Mouse (Mus musculus): ENCODE measurements at regions not wholly inside any gene's neighbourhood (a gene's known extent, or its start where the extent isn't known, plus 50 kb on each side); places are given as distances from the start of the nearest gene placed in this dataset.
"Not testable (repeated sequence)": the region's sequence is repeated elsewhere in the genome, so short reads cannot be mapped to it uniquely, and the experiment has no call there.

DNA sequence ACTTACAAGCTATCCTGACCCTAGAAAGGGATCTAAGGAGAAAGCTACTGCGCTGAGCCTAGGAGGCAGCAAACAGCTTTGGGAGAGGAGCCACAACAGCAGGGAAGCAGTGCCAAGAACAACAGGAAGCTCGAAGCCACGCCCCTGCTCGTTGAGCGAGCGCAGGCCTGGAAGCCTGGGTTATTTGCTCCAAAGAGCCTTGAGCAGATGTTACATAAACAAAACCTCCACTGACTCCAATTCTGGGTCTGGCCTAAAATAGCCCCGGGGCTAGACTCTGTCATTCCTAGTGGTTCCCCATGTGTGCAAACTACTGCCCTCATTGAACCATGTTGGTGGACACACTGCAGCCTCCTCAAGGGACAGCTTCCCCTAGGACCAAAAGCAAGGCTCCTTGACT, 89.6 kb upstream of the Lnx1 start:
- DNase-seq = peak; percentile 68
- TF ChIP-seq POLR2A (IDR thresholded peaks at IDR 0.05; ENCODE audit: borderline replicate concordance, extremely low read depth, low read depth, low read length) = no peak
- TF ChIP-seq CTCF (IDR thresholded peaks at IDR 0.05; ENCODE audit: insufficient read depth, low read length) = peak; percentile 29; the same call in 1 of the 2 replicates
- WGBS = 1% methylated on average over 7 of the region's 7 CpGs
- no peak overlapping the region for H3K4me3 ChIP-seq (replicated peaks; ENCODE audit: extremely low read depth, low read depth, low read length)
- H3K4me1 ChIP-seq (ENCODE audit: control insufficient read depth, insufficient read depth, low read length) = peaks cover 5% of the 10 kb centered on the region

DNA sequence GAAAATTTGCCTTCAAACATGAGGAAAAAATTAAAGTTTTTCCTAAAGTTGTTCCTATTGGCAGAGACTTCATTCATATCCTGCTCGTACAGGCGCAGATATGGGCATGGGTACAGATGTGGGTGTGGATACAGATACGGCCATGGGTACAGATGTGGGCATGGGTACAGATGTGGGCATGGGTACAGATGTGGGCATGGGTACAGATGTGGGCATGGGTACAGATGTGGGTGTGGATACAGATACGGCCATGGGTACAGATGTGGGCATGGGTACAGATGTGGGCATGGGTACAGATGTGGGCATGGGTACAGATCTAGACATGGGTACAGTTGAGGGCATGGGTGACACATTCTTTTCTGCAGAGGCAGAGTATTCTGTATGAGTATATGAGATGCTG, 87.8 kb upstream of the Lnx1 start:
- WGBS = 92% methylated on average over 4 of the region's 4 CpGs
- not testable (repeated sequence) for H3K4me1 ChIP-seq (ENCODE audit: control insufficient read depth, insufficient read depth, low read length); H3K4me3 ChIP-seq (replicated peaks; ENCODE audit: extremely low read depth, low read depth, low read length); DNase-seq

DNA sequence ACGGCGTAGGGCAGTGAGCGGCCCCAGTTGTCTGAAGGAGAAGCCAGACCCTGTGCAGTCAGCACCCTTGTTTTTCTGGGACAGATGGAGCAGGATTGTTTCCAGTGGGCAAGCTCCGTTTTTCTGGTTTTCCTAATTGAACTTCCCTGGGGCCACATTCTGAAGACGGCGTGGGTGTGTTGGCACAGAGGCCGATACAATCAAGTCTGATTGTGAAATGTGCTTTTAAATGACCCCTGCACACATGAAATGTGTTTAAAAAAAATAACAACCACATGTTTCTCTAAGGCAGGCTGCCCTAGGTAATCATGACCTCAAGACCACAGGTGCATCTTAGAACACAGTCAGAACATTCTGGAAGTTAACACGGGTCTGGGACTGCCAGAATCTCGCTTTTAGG, 81.2 kb upstream of the Lnx1 start:
- H3K4me3 ChIP-seq (replicated peaks; ENCODE audit: extremely low read depth, low read depth, low read length) = no peak overlapping the region
- 74% methylated on average over 9 of the region's 9 CpGs for whole genome bisulfite sequencing
- TF ChIP-seq CTCF (IDR thresholded peaks at IDR 0.05; ENCODE audit: insufficient read depth, low read length) (no peak), POLR2A (IDR thresholded peaks at IDR 0.05; ENCODE audit: borderline replicate concordance, extremely low read depth, low read depth, low read length) (no peak)
- DNase-seq = no peak
- no peaks in the 10 kb centered on the region for H3K4me1 ChIP-seq (ENCODE audit: control insufficient read depth, insufficient read depth, low read length)

DNA sequence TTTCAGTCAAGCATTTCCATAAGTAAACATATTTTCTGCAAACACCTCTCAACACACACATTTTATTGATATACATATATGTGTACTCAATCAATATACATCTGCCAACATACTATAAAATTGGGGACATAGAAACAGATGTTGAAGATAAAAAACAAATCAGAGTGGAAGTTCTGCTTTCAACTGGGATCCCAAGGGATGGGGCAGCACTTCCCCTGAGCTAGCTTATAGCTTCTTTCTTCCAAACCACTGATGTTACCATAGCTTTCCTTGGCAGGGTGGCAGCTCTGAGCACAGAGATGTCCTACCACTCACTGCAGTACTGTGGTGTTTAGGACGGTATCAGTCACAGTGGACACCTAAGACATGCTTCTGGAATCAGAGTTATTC, 75.4 kb upstream of the Lnx1 start:
- DNase-seq = no peak
- 75% methylated on average over 1 of the region's 1 CpGs for WGBS
- no peaks in the 10 kb centered on the region for H3K4me1 ChIP-seq (ENCODE audit: control insufficient read depth, insufficient read depth, low read length)
- TF ChIP-seq CTCF (IDR thresholded peaks at IDR 0.05; ENCODE audit: insufficient read depth, low read length) (no peak), POLR2A (IDR thresholded peaks at IDR 0.05; ENCODE audit: borderline replicate concordance, extremely low read depth, low read depth, low read length) (no peak)
- no peak overlapping the region for H3K4me3 ChIP-seq (replicated peaks; ENCODE audit: extremely low read depth, low read depth, low read length)

DNA sequence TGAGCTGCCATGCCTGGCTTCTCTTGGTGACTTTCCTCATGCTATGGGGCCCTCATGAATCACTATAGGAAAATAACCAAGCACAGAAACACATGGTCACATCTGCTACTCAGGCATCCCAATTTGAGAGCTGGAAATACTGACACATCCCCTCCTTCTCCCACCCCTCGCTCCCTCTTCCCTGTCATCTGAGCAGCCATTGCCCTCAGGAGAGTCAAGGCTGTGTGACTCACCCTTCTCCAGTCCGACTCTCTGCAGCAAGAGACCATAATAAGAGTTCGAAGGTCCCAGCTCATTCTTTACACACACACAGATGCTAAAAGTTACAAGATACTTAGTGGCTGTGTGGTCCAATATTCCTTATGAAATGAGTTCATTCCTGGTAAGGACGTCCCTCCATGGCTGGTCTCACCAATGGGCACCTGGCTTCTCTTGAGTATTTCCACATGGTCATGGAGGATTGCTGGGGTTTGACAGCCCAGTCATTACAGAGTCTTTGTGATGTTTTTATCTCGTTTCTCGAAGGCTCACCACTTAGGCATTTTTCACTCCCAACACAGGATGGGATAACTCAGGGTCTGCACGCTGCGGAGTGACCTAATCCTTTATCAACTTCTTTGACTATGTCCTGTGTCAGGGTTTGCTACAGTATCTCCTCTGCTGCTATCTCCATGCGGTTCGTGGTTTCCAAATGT, 74.8 kb upstream of the Lnx1 start:
- no peak overlapping the region for H3K4me3 ChIP-seq (replicated peaks; ENCODE audit: extremely low read depth, low read depth, low read length)
- 71% methylated on average over 10 of the region's 10 CpGs for WGBS
- no peak for TF ChIP-seq POLR2A (IDR thresholded peaks at IDR 0.05; ENCODE audit: borderline replicate concordance, extremely low read depth, low read depth, low read length)
- TF ChIP-seq CTCF (IDR thresholded peaks at IDR 0.05; ENCODE audit: insufficient read depth, low read length) = no peak
- DNase-seq = no peak
- no peaks in the 10 kb centered on the region for H3K4me1 ChIP-seq (ENCODE audit: control insufficient read depth, insufficient read depth, low read length)

DNA sequence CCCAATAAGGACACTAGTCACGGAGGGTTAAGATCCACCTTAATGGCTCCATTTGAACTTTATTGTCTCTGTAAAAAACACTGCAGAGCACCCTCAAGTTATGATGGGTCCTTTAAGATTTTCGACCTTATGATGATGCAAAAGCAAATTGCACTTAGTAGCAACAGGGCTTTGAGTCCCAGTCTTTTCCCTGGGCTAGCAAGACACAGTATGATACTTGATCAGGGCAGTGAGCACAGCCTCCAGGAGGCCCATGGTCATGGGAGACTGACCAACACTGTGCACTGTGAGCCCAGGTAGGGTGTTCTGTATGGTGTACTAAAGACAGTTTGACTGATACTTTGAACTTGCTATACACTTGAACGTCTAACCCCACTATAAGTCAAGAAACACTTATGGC, 73.4 kb upstream of the Lnx1 start:
- TF ChIP-seq CTCF (IDR thresholded peaks at IDR 0.05; ENCODE audit: insufficient read depth, low read length) (no peak), POLR2A (IDR thresholded peaks at IDR 0.05; ENCODE audit: borderline replicate concordance, extremely low read depth, low read depth, low read length) (no peak)
- Histone ChIP-seq H3K4me3 (replicated peaks; ENCODE audit: extremely low read depth, low read depth, low read length) (no peak overlapping the region), H3K4me1 (ENCODE audit: control insufficient read depth, insufficient read depth, low read length) (no peaks in the 10 kb centered on the region)
- no peak for DNase-seq
- WGBS = 73% methylated on average over 3 of the region's 3 CpGs

DNA sequence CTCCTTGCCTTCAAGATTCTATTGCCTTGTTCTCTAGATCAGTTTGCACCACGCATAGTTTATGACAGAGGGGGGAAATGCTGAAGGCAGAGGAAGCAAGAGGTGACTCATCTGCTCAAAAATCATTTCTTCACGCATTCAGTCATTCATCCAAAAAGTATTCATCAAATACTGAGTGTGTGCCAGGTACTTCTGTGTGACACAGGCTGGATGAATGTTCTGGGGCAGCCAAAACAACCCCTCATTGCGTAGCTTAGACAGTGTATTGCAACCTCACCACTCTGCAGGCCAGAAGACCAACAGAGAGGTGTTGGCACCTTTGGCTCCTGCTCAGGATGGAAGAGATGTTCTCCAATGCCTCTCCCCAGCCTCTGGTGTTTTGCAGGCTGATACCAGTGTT, 72.9 kb upstream of the Lnx1 start:
- no peak for DNase-seq
- no peaks in the 10 kb centered on the region for H3K4me1 ChIP-seq (ENCODE audit: control insufficient read depth, insufficient read depth, low read length)
- TF ChIP-seq POLR2A (IDR thresholded peaks at IDR 0.05; ENCODE audit: borderline replicate concordance, extremely low read depth, low read depth, low read length) (no peak), CTCF (IDR thresholded peaks at IDR 0.05; ENCODE audit: insufficient read depth, low read length) (no peak)
- WGBS = 56% methylated on average over 3 of the region's 3 CpGs
- no peak overlapping the region for H3K4me3 ChIP-seq (replicated peaks; ENCODE audit: extremely low read depth, low read depth, low read length)

DNA sequence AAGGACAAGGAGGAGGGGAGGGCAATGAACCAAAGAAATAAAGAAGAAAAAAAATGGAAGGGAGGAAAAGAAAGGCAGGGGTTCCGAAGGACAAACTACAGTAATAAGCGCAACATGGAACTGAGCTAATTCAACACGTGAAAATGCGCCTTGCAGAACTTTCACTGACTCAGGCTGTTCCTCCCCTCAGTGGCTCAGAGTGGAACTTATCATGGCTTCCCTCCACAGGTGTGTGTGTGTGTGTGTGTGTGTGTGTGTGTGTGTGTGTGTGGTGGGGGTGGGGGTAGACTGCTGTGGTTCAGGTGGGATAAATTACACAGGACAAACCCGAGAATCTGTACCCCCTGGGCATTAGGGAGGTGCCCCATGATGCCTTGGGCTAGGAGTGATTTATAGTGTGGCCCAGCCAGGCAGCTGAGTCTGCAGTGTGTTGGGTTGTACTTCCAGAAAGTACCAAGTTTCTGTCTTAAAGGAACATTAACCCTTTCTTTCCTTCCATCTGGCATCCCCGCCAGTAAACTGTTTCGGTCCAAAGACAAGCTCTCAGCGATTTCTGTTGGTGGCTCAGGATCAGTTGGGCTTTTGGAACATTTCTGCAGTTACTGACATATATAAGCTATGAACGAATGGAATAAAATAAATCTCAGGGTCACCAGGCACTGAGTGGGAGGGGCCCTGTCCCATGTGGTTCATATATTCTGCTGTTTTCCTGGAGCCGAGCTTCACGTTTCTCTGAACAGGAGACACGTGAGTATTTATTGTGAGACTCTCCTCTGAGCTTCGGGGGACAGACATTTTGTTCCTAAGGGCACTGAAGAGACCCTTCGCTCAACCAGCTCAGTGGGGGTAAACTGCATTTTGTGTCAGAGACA, 71.1 kb upstream of the Lnx1 start:
- TF ChIP-seq CTCF (IDR thresholded peaks at IDR 0.05; ENCODE audit: insufficient read depth, low read length) = no peak
- TF ChIP-seq POLR2A (IDR thresholded peaks at IDR 0.05; ENCODE audit: borderline replicate concordance, extremely low read depth, low read depth, low read length) = no peak
- H3K4me3 ChIP-seq (replicated peaks; ENCODE audit: extremely low read depth, low read depth, low read length) = no peak overlapping the region
- H3K4me1 ChIP-seq (ENCODE audit: control insufficient read depth, insufficient read depth, low read length) = no peaks in the 10 kb centered on the region
- 85% methylated on average over 14 of the region's 14 CpGs for WGBS
- DNase-seq = no peak

DNA sequence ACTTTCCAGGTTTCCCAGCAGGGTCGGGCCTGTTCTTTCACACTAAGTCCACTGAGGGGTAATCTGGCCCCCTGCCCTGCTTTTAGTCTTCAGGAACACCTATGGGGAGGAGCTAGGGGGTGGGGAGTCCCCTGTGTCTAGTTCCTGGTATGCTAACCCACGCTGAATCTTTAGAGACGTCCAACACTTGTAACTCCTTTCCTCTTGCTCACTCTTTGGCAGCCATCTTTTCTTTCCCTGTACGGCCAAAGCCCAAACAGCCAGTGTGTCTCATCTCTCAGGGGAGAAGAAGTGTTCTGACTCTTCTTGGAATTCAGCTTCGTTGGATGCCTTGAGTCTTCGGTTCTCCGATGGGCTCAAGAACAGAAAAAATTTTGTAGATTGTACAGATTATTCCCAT, 68.4 kb upstream of the Lnx1 start:
- H3K4me1 ChIP-seq (ENCODE audit: control insufficient read depth, insufficient read depth, low read length) = no peaks in the 10 kb centered on the region; the same call in 1 of the 2 replicates
- H3K4me3 ChIP-seq (replicated peaks; ENCODE audit: extremely low read depth, low read depth, low read length) = no peak overlapping the region
- DNase-seq = no peak
- 79% methylated on average over 7 of the region's 7 CpGs for WGBS
- TF ChIP-seq POLR2A (IDR thresholded peaks at IDR 0.05; ENCODE audit: borderline replicate concordance, extremely low read depth, low read depth, low read length) (no peak), CTCF (IDR thresholded peaks at IDR 0.05; ENCODE audit: insufficient read depth, low read length) (no peak)

DNA sequence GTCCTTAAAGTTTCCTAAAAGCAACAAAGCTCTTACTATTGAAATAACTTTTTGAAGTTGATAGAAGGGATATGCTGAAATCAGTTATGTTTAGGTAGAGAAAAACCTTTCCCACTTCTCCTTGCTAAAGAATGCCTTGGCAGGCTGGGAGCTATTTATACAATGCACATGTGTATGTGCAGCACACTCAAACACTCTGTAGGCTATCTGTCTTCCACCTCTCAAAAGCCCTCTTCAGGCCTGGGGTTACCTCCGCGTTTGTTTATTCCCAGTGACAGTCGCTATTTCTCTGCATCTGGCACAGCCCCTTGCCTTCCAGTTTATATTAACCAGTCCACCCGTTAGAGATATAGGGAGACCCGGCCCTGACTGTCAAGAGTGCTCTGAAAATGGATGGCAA, 66.3 kb upstream of the Lnx1 start:
- no peak for DNase-seq

More for the DNA sequence above, 66.3 kb upstream of the Lnx1 start:
- Histone ChIP-seq H3K4me1 (ENCODE audit: control insufficient read depth, insufficient read depth, low read length) (peaks cover 2% of the 10 kb centered on the region; the same call in 1 of the 2 replicates), H3K4me3 (replicated peaks; ENCODE audit: extremely low read depth, low read depth, low read length) (no peak overlapping the region)
- no peak for TF ChIP-seq CTCF (IDR thresholded peaks at IDR 0.05; ENCODE audit: insufficient read depth, low read length)
- WGBS = 51% methylated on average over 5 of the region's 5 CpGs
